Mouse (Mus musculus): Measurements from ENCODE around the gene Hist1h1c. TPM values are rescaled to one million over a fixed set of nuclear protein-coding genes. Genes with fewer than 3 reads are reported as not detected.
"Not testable (repeated sequence)": the region's sequence is repeated elsewhere in the genome, so short reads cannot be mapped to it uniquely, and the experiment has no call there.

Gene Hist1h1c
- polyA plus RNA-seq, 1 experiment, result 25.5 TPM

- Histone ChIP-seq H3K4me1 (ENCODE audit: control insufficient read depth, insufficient read depth, insufficient read length) (no peaks in the 10 kb centered on the region; the same call in none of the 2 replicates), H3K36me3 (ENCODE audit: control insufficient read depth, insufficient read depth, low read length) (no peaks in the 10 kb centered on the region; the same call in 1 of the 2 replicates), H3K27me3 (ENCODE audit: control insufficient read depth, insufficient read depth, low read length) (no peaks in the 10 kb centered on the region), H3K27ac (ENCODE audit: insufficient read depth, low read length) (no peak overlapping the region), H3K4me3 (ENCODE audit: extremely low read depth, insufficient read depth, insufficient read length) (no peak overlapping the region)
- no peak for DNase-seq (ENCODE audit: low read depth in 1 of 2, low spot score in 2 of 2)
- 9% methylated on average over 4 of the region's 4 CpGs for WGBS
- TF ChIP-seq CTCF (IDR thresholded peaks at IDR 0.05; ENCODE audit: extremely low read depth, insufficient read depth, insufficient read length, insufficient replicate concordance), result no peak
- no peak for TF ChIP-seq POLR2A (IDR thresholded peaks at IDR 0.05; ENCODE audit: low read depth, low read length)
These were observed 9.3 kb downstream of the Hist1h1c start for GRCm38 (mm10) chr13:23747892-23748288.

DNA sequence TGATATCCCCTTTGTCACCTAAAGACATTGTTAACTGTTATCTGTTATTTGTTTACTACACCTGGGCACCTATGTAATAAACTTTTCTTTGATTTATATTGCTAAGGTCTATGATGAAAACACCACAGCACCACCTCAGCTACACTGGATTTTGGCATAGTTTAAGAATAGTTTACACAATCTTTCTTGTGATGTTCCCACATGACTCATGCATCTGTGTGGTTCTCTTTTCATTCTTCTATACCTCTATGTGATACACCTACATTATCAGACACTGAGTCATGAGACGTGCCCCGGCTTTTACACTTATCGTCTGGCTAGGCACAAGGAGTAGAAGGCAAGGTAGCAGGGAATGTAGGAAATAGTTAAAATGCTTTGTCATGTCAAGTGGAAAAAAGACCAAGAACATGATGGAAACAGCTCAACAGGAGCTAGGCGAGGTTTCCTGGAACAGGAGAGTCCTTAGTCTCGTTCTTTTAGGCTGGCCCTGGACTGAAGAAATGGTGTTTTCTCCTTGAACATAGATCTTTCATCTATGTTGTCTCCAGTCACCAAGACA lies 11.0 kb downstream of the Hist1h1c start:
- 92% methylated on average over 5 of the region's 5 CpGs for WGBS
- Histone ChIP-seq H3K27ac (ENCODE audit: insufficient read depth, low read length) (no peak overlapping the region), H3K27me3 (ENCODE audit: control insufficient read depth, insufficient read depth, low read length) (no peaks in the 10 kb centered on the region), H3K4me1 (ENCODE audit: control insufficient read depth, insufficient read depth, insufficient read length) (no peaks in the 10 kb centered on the region; the same call in none of the 2 replicates), H3K4me3 (ENCODE audit: extremely low read depth, insufficient read depth, insufficient read length) (no peak overlapping the region), H3K36me3 (ENCODE audit: control insufficient read depth, insufficient read depth, low read length) (no peaks in the 10 kb centered on the region)
- DNase-seq (ENCODE audit: low read depth in 1 of 2, low spot score in 2 of 2), result no peak
- no peak for TF ChIP-seq CTCF (IDR thresholded peaks at IDR 0.05; ENCODE audit: extremely low read depth, insufficient read depth, insufficient read length, insufficient replicate concordance)
- no peak for TF ChIP-seq POLR2A (IDR thresholded peaks at IDR 0.05; ENCODE audit: low read depth, low read length)

DNA sequence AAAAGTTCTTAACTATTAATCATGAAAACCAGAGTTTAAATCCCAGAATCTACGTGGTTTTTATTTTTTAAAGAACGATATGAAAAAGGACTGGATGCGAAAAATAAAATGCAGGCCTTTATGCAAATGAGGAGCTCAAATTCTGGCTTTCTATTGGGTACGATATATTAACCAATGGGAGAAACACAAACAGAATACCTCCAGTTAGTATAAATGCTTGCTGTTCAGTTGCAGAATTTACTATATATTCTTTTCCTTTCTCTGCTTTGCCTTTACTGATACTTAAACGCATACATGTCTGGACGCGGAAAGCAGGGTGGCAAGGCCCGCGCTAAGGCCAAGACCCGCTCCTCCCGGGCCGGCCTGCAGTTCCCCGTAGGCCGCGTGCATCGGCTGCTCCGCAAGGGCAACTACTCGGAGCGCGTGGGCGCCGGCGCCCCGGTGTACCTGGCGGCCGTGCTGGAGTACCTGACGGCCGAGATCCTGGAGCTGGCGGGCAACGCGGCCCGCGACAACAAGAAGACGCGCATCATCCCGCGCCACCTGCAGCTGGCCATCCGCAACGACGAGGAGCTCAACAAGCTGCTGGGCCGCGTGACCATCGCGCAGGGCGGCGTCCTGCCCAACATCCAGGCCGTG lies 12.3 kb downstream of the Hist1h1c start, which contains the start of gene Hist1h2ab:
Hist1h2ab (plus strand) TSS at position 288 of the 639 bp plus-strand sequence.
- TF ChIP-seq POLR2A (IDR thresholded peaks at IDR 0.05; ENCODE audit: low read depth, low read length), result peak; percentile 9; the same call in 1 of the 2 replicates
- DNase-seq (ENCODE audit: low read depth in 1 of 2, low spot score in 2 of 2), result peak in 1 of 2 experiments; percentile 66
- Histone ChIP-seq H3K4me3 (ENCODE audit: extremely low read depth, insufficient read depth, insufficient read length) (peak within 1 kb of the TSS; percentile 48), H3K27ac (ENCODE audit: insufficient read depth, low read length) (peak within 1 kb of the TSS; percentile 89)
- H3K27me3 ChIP-seq (ENCODE audit: control insufficient read depth, insufficient read depth, low read length); H3K36me3 ChIP-seq (ENCODE audit: control insufficient read depth, insufficient read depth, low read length); H3K4me1 ChIP-seq (ENCODE audit: control insufficient read depth, insufficient read depth, insufficient read length): not testable (repeated sequence)
- WGBS, result 1% methylated on average over 35 of the region's 47 CpGs

GRCm38 (mm10) chr13:23751478-23751956 lies 12.9 kb downstream of the Hist1h1c start:
- 2% methylated on average over 11 of the region's 11 CpGs for WGBS
- H3K4me3 ChIP-seq (ENCODE audit: extremely low read depth, insufficient read depth, insufficient read length), result peak overlapping the region; percentile 38

DNA sequence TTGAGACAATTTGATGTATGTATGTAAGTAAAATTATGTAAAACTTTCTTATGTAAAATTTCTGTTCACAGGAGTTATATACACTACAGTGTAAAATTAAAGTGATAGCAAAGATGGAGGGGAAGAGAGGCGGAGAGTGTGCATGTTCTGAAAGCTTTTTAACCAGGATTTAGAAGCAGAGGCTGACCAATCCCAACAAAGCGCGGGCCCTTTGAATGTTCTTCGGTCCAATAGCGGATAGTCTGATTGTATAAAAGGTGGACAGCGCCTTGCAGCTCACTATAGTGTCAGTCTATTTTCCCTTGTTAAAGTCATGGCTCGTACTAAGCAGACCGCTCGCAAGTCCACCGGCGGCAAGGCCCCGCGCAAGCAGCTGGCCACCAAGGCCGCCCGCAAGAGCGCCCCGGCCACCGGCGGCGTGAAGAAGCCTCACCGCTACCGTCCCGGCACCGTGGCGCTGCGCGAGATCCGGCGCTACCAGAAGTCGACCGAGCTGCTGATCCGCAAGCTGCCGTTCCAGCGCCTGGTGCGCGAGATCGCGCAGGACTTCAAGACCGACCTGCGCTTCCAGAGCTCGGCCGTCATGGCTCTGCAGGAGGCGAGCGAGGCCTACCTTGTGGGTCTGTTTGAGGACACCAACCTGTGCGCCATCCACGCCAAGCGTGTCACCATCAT lies 13.6 kb downstream of the Hist1h1c start, which contains the start of gene Hist1h3b:
Hist1h3b (plus strand) TSS at position 201 of the 675 bp plus-strand sequence.
- H3K36me3 ChIP-seq (ENCODE audit: control insufficient read depth, insufficient read depth, low read length); H3K4me1 ChIP-seq (ENCODE audit: control insufficient read depth, insufficient read depth, insufficient read length); H3K27me3 ChIP-seq (ENCODE audit: control insufficient read depth, insufficient read depth, low read length): not testable (repeated sequence)
- peak within 1 kb of the TSS; percentile 89 for H3K27ac ChIP-seq (ENCODE audit: insufficient read depth, low read length)
- peak within 1 kb of the TSS; percentile 48 for H3K4me3 ChIP-seq (ENCODE audit: extremely low read depth, insufficient read depth, insufficient read length)
- WGBS, result under 1% methylated on average over 18 of the region's 47 CpGs
- DNase-seq (ENCODE audit: low read depth in 1 of 2, low spot score in 2 of 2), result peak; percentile 73 to 84

More at GRCm38 (mm10) chr13:23751478-23751956, 12.9 kb downstream of the Hist1h1c start:
- Histone ChIP-seq H3K27me3 (ENCODE audit: control insufficient read depth, insufficient read depth, low read length) (no peaks in the 10 kb centered on the region), H3K4me1 (ENCODE audit: control insufficient read depth, insufficient read depth, insufficient read length) (no peaks in the 10 kb centered on the region; the same call in 1 of the 2 replicates), H3K36me3 (ENCODE audit: control insufficient read depth, insufficient read depth, low read length) (no peaks in the 10 kb centered on the region), H3K27ac (ENCODE audit: insufficient read depth, low read length) (peak overlapping the region; percentile 87)
- TF ChIP-seq POLR2A (IDR thresholded peaks at IDR 0.05; ENCODE audit: low read depth, low read length), result no peak
- TF ChIP-seq CTCF (IDR thresholded peaks at IDR 0.05; ENCODE audit: extremely low read depth, insufficient read depth, insufficient read length, insufficient replicate concordance), result no peak
- no peak for DNase-seq (ENCODE audit: low read depth in 1 of 2, low spot score in 2 of 2)

GRCm38 (mm10) chr13:23752742-23753172 lies 14.1 kb downstream of the Hist1h1c start:
- Histone ChIP-seq H3K4me1 (ENCODE audit: control insufficient read depth, insufficient read depth, insufficient read length) (peaks cover 2% of the 10 kb centered on the region; the same call in 1 of the 2 replicates), H3K36me3 (ENCODE audit: control insufficient read depth, insufficient read depth, low read length) (no peaks in the 10 kb centered on the region), H3K4me3 (ENCODE audit: extremely low read depth, insufficient read depth, insufficient read length) (no peak overlapping the region; the same call in 1 of the 2 replicates), H3K27ac (ENCODE audit: insufficient read depth, low read length) (no peak overlapping the region), H3K27me3 (ENCODE audit: control insufficient read depth, insufficient read depth, low read length) (no peaks in the 10 kb centered on the region)
- DNase-seq (ENCODE audit: low read depth in 1 of 2, low spot score in 2 of 2), result no peak
- no peak for TF ChIP-seq POLR2A (IDR thresholded peaks at IDR 0.05; ENCODE audit: low read depth, low read length)
- TF ChIP-seq CTCF (IDR thresholded peaks at IDR 0.05; ENCODE audit: extremely low read depth, insufficient read depth, insufficient read length, insufficient replicate concordance), result no peak
- WGBS, result 12% methylated on average over 6 of the region's 6 CpGs
